In the genomic region with DNA sequence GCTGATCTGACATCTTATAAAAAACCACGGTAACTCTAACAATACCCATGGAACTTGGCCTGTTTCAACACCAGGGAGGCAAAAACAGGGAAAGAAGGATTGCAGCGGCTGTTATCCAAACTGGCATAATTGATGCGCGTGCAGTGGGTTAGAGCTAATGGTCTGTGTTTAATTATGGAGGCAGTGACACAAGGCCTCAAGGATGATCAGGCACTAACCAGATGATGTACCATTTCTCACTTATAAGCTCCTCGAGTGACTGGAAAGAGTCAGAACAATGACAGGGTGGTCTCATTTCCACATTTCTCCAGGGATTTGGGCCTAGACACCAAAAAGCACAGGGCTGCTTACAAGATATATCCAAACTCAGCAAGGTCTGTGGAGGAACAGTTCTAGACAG, we compare ENCODE assay signal across 21 mouse cellular contexts.
DNase-seq lines count a peak whose midpoint lies in the region; ATAC-seq and TF ChIP-seq lines count a peak whose summit lies in the region.
"Had no signal": no experiment of that assay in that cellular context is flagged by ENCODE, and none has a peak within 500 bp of the region (broad histone marks: within the 10 kb centered on the region; RNA-seq: fewer than 3 reads in every experiment).

No protein-coding gene starts in this region.

- no peaks in the 10 kb centered on the region for H3K4me1 ChIP-seq in kidney, embryonic 15.5 days
- no peaks in the 10 kb centered on the region for H3K4me1 ChIP-seq in hindbrain, embryonic 16.5 days (ENCODE audit: control insufficient read depth, insufficient read depth, low read depth, low read length)
- 0 out of 2 replicates have a peak, but pooled peaks cover 2% of the 10 kb centered on the region for H3K4me1 ChIP-seq in neural tube, embryonic 15.5 days
- H3K4me1 ChIP-seq in stomach, postnatal 0 days (replicated peaks; ENCODE audit: control insufficient read depth, insufficient read depth), result no peaks in the 10 kb centered on the region
- H3K4me1 ChIP-seq: embryonic facial prominence, embryonic 13.5 days; forebrain, embryonic 13.5 days; heart, embryonic 15.5 days had no signal

- H3K9ac ChIP-seq in kidney, embryonic 15.5 days, result no peak overlapping the region
- H3K9ac ChIP-seq in hindbrain, embryonic 16.5 days (ENCODE audit: low read depth, low read length), result no peak overlapping the region
- no peak overlapping the region for H3K9ac ChIP-seq in neural tube, embryonic 15.5 days (replicated peaks)
- no peak overlapping the region for H3K9ac ChIP-seq in stomach, postnatal 0 days (ENCODE audit: low read length)
- H3K9ac ChIP-seq: embryonic facial prominence, embryonic 13.5 days; forebrain, embryonic 13.5 days; forebrain, postnatal 0 days; heart, embryonic 15.5 days had no signal

- 65% methylated on average over 5 of the region's 5 CpGs for WGBS in kidney, embryonic 15.5 days
- WGBS in hindbrain, embryonic 16.5 days, result 52% methylated on average over 5 of the region's 5 CpGs
- WGBS in neural tube, embryonic 15.5 days, result 46% methylated on average over 5 of the region's 5 CpGs
- WGBS in stomach, postnatal 0 days, result 90% methylated on average over 5 of the region's 5 CpGs

- no peak overlapping the region for H3K4me3 ChIP-seq in kidney, embryonic 15.5 days (replicated peaks)
- H3K4me3 ChIP-seq in hindbrain, embryonic 16.5 days (ENCODE audit: low read length), result no peak overlapping the region
- H3K4me3 ChIP-seq in neural tube, embryonic 15.5 days (replicated peaks), result no peak overlapping the region
- H3K4me3 ChIP-seq in stomach, postnatal 0 days (ENCODE audit: low read depth, low read length), result no peak overlapping the region
- H3K4me3 ChIP-seq: embryonic facial prominence, embryonic 13.5 days; forebrain, embryonic 13.5 days; heart, adult 2 months; heart, embryonic 15.5 days had no signal

- TF ChIP-seq POLR2A in brain, embryonic 14.5 days (IDR thresholded peaks at IDR 0.05; ENCODE audit: borderline replicate concordance, extremely low read depth, insufficient read depth, insufficient read length, poor library complexity, severe bottlenecking), result no peak

- H3K9me3 ChIP-seq in kidney, embryonic 15.5 days (replicated peaks), result no peaks in the 10 kb centered on the region
- no peaks in the 10 kb centered on the region for H3K9me3 ChIP-seq in hindbrain, embryonic 16.5 days (ENCODE audit: control insufficient read depth, low read length)
- H3K9me3 ChIP-seq in neural tube, embryonic 15.5 days (replicated peaks), result no peaks in the 10 kb centered on the region
- no peaks in the 10 kb centered on the region for H3K9me3 ChIP-seq in stomach, postnatal 0 days (ENCODE audit: control insufficient read depth, low read length)
- H3K9me3 ChIP-seq: embryonic facial prominence, embryonic 13.5 days; forebrain, embryonic 13.5 days; heart, embryonic 15.5 days had no signal

- 0 out of 2 replicates have a peak, but pooled peaks have one; percentile 36 for ATAC-seq in kidney, embryonic 15.5 days (replicated peaks; ENCODE audit: low FRiP score)
- peak; percentile 37; the same call in 1 of the 2 replicates for ATAC-seq in hindbrain, embryonic 16.5 days
- ATAC-seq in neural tube, embryonic 15.5 days (ENCODE audit: low FRiP score), result peak; percentile 47; the same call in 1 of the 2 replicates
- ATAC-seq in stomach, postnatal 0 days (ENCODE audit: low FRiP score, low TSS enrichment), result no peak

- no peak overlapping the region for H3K4me2 ChIP-seq in kidney, embryonic 15.5 days
- H3K4me2 ChIP-seq in hindbrain, embryonic 16.5 days (ENCODE audit: low read length), result no peak overlapping the region
- no peak overlapping the region for H3K4me2 ChIP-seq in neural tube, embryonic 15.5 days
- no peak overlapping the region for H3K4me2 ChIP-seq in stomach, postnatal 0 days (replicated peaks; ENCODE audit: low read depth)
- H3K4me2 ChIP-seq: embryonic facial prominence, embryonic 13.5 days; forebrain, embryonic 13.5 days; heart, embryonic 11.5 days; heart, embryonic 15.5 days had no signal

- H3K36me3 ChIP-seq in kidney, embryonic 15.5 days, result no peaks in the 10 kb centered on the region
- H3K36me3 ChIP-seq in hindbrain, embryonic 16.5 days (ENCODE audit: control insufficient read depth, insufficient read depth, low read length), result no peaks in the 10 kb centered on the region
- no peaks in the 10 kb centered on the region for H3K36me3 ChIP-seq in neural tube, embryonic 15.5 days
- H3K36me3 ChIP-seq in stomach, postnatal 0 days (ENCODE audit: control insufficient read depth, insufficient read depth, low read length), result no peaks in the 10 kb centered on the region
- H3K36me3 ChIP-seq: embryonic facial prominence, embryonic 13.5 days; heart, embryonic 15.5 days had no signal

- TF ChIP-seq CTCF in brain, embryonic 14.5 days (IDR thresholded peaks at IDR 0.05; ENCODE audit: borderline replicate concordance, extremely low read depth, insufficient read depth, insufficient read length), result no peak
- no peak for TF ChIP-seq CTCF in stomach, postnatal 0 days (IDR thresholded peaks at IDR 0.05; ENCODE audit: low read depth)

- H3K27ac ChIP-seq in kidney, embryonic 15.5 days, result no peak overlapping the region
- H3K27ac ChIP-seq in hindbrain, embryonic 16.5 days (ENCODE audit: low read depth, low read length), result no peak overlapping the region
- H3K27ac ChIP-seq in neural tube, embryonic 15.5 days (replicated peaks), result no peak overlapping the region
- H3K27ac ChIP-seq in stomach, postnatal 0 days (replicated peaks), result no peak overlapping the region
- H3K27ac ChIP-seq: embryonic facial prominence, embryonic 13.5 days; forebrain, embryonic 13.5 days; heart, adult 2 months; heart, embryonic 15.5 days had no signal

- no peak for DNase-seq in kidney, adult 8-10 months
- peak; percentile 12 for DNase-seq in brain, embryonic 14.5 days (ENCODE audit: low read depth)
- DNase-seq in urinary bladder, postnatal 10 days (ENCODE audit: low spot score), result no peak
- DNase-seq in stomach, postnatal 0 days (ENCODE audit: low spot score), result no peak
- no peak for DNase-seq in adrenal gland, postnatal 4 days (ENCODE audit: low spot score in 2 of 2)
- DNase-seq: adrenal gland, adult 2 months; adrenal gland, postnatal 25 days; cerebellum, adult 11 months; cerebellum, adult 8-10 months; gastrocnemius, postnatal 14 days; heart, adult 2 months; heart, postnatal 14 days had no signal

- TF ChIP-seq EP300 in stomach, postnatal 0 days (optimal IDR thresholded peaks at IDR 0.05), result no peak

- H3K27me3 ChIP-seq in kidney, embryonic 15.5 days, result peaks cover 23% of the 10 kb centered on the region
- no peaks in the 10 kb centered on the region; the same call in 1 of the 2 replicates for H3K27me3 ChIP-seq in hindbrain, embryonic 16.5 days (replicated peaks; ENCODE audit: control insufficient read depth, insufficient read depth, low read length)
- H3K27me3 ChIP-seq in neural tube, embryonic 15.5 days (replicated peaks), result peaks cover 6% of the 10 kb centered on the region; the same call in 1 of the 2 replicates
- H3K27me3 ChIP-seq in stomach, postnatal 0 days (ENCODE audit: control insufficient read depth, insufficient read depth, low read length), result no peaks in the 10 kb centered on the region
- H3K27me3 ChIP-seq: CH12.LX; forebrain, embryonic 13.5 days; heart, embryonic 15.5 days had no signal
